Mouse (Mus musculus) liver, embryonic 11.5 days (tissue): ENCODE results near the gene Flcn. TPM values are rescaled to one million over a fixed set of nuclear protein-coding genes. Genes with fewer than 3 reads are reported as not detected.

Experiments used
- ATAC-seq: fragments of 200-750 bp; cut with Nextera tagmentation; replicated peaks from 2 replicates; pipeline ENCODE4 v1.8.0; 2017; ENCODE audit warnings: moderate number of reproducible peaks, mild to moderate bottlenecking, moderate TSS enrichment, moderate library complexity; ENCODE audit not compliant: low FRiP score
- DNase-seq: peaks from one replicate; pipeline ENCODE4 v3.0.0-alpha.2; 2017; ENCODE audit warnings: low spot score
- H3K27ac ChIP-seq: fragments of 300-500 bp; sonication (generic); 2 replicates; pipeline ENCODE4 v1.5.1; 2014; ENCODE audit warnings: mild to moderate bottlenecking, low read depth, low read length, control low read depth
- H3K27me3 ChIP-seq: fragments of 300-500 bp; sonication (generic); replicated peaks from 2 replicates; pipeline ENCODE4 v1.6.1; 2014; ENCODE audit warnings: low read length, mixed read lengths; ENCODE audit not compliant: control insufficient read depth, insufficient read depth
- H3K36me3 ChIP-seq: fragments of 300-500 bp; sonication (generic); 2 replicates; pipeline ENCODE4 v1.6.1; 2014; ENCODE audit warnings: mild to moderate bottlenecking, low read length, moderate library complexity, mixed read lengths; ENCODE audit not compliant: control insufficient read depth, insufficient read depth
- H3K4me1 ChIP-seq: fragments of 300-500 bp; sonication (generic); replicated peaks from 2 replicates; pipeline ENCODE4 v1.6.1; 2014; ENCODE audit warnings: low read length, mixed read lengths; ENCODE audit not compliant: control insufficient read depth, insufficient read depth
- H3K4me2 ChIP-seq: fragments of 300-500 bp; sonication (generic); 2 replicates; pipeline ENCODE4 v1.6.1; 2014; ENCODE audit warnings: mild to moderate bottlenecking, control low read depth, moderate library complexity
- H3K4me3 ChIP-seq: fragments of 300-500 bp; sonication (generic); 2 replicates; pipeline ENCODE4 v1.5.1; 2014; ENCODE audit warnings: low read depth, low read length, control low read depth
- H3K9ac ChIP-seq: fragments of 300-500 bp; sonication (generic); 2 replicates; pipeline ENCODE4 v1.6.1; 2014; ENCODE audit warnings: low read depth, low read length, control low read depth
- H3K9me3 ChIP-seq: fragments of 300-500 bp; sonication (generic); 2 replicates; pipeline ENCODE4 v1.6.1; 2016; ENCODE audit warnings: low read length, inconsistent platforms, mixed read lengths; ENCODE audit not compliant: control insufficient read depth
- WGBS: fragments of 180-500 bp; shearing (Covaris S2); extraction: QIAGEN DNeasy Blood & Tissue Kit; methylation state at CpG from one replicate; pipeline ENCODE4 v1.1.7; 2014; 5-methylcytosine and 5-hydroxymethylcytosine counted together
- polyA plus RNA-seq: library from polyadenylated mRNA; unstranded; fragments of >200 nt; fragmentation: Nextera tagmentation; extraction: Ambion mirVana; gene quantifications from 2 replicates; pipeline ENCODE4 v1.2.1, GENCODE M21; 2014

The Flcn gene
- polyA plus RNA-seq, 1 experiment from 2014 or later, result 33.1 TPM

DNA sequence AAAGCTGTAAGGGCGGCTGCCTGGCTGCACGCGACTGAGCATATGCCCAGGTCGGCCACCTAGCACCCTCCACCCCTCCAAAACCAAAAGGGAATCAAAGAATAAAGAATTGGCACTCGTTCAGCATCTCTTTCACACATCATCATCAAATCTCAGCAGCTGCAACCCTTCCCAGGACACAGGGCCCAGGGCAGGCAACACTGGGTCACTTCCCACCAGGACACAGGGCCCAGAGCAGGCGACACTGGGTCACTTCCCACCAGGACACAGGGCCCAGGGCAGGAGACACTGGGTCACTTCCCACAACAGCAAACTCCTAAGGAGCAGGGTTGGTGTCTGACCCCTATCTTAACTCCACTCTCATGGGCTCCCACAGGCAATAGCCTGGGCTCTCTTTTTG is 16.4 kb downstream of the Flcn start:
- Histone ChIP-seq H3K4me1 (no peaks in the 10 kb centered on the region), H3K27me3 (no peaks in the 10 kb centered on the region), H3K9me3 (no peaks in the 10 kb centered on the region), H3K4me2 (no peak overlapping the region), H3K36me3 (peaks cover 34% of the 10 kb centered on the region), H3K9ac (no peak overlapping the region), H3K4me3 (no peak overlapping the region), H3K27ac (no peak overlapping the region)
- WGBS, result 92% methylated on average over 6 of the region's 6 CpGs
- no peak for DNase-seq
- ATAC-seq, result no peak

DNA sequence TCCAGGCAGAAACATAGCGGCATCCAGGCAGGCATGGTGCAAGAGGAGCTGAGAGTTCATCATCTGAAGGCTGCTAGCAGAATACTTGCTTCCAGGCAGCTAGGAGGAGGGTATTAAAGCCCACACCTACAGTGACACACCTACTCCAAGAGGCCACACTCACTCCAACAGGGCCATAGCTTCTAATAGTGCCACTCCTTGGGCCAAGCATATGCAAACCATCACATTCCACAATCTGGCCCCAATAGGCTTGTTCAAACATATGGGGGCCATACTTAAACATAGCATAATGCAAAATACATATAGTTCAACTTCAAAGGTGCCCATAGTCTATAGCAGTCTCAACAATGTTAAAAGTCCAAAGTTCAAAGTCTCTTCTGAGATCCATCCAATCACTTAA is 20.5 kb downstream of the Flcn start:
- Histone ChIP-seq H3K27me3 (no peaks in the 10 kb centered on the region; the same call in 1 of the 2 replicates), H3K27ac (no peak overlapping the region), H3K4me2 (no peak overlapping the region), H3K9ac (no peak overlapping the region), H3K4me1 (peaks cover 6% of the 10 kb centered on the region), H3K4me3 (no peak overlapping the region), H3K36me3 (peaks cover 14% of the 10 kb centered on the region), H3K9me3 (no peaks in the 10 kb centered on the region)
- DNase-seq (no peak), ATAC-seq (no peak)
- 84% methylated on average over 1 of the region's 1 CpGs for WGBS

DNA sequence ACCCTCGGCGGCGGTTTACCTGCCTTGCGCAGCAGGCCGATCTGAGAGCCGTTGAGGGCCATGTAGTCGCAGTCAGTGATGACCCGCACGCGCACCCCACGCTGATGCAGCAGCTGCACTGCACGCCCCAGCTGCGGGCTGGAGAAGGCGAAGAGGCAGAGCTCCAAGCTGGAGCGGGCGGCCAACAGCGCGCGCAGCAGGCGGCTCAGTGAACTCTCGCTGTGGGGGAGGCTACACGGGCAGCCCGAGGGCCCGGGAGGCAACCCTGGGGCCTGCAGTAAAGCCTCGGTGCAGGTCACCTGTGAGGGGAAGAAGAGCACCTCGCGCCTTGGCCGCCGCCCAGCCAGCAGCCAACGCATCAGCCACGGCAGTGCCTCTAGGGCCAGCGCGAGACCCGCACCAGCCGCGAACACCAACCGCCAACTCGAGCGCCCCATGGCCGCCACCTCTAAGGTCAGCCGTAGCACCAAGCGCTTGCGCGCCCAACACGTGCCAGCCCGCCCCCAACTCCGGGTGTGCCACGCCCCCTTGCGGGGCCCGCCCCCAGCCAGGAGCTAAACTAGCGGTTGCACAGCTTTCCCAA is 22.5 kb downstream of the Flcn start, which contains the start of gene Pld6:
Gene Pld6 (minus strand): TSS at position 447 of the 583 bp plus-strand sequence.
- H3K4me3 ChIP-seq, result peak within 1 kb of the TSS; percentile 61
- H3K36me3 ChIP-seq, result peaks cover 3% of the 10 kb centered on the region
- no peaks in the 10 kb centered on the region for H3K9me3 ChIP-seq
- DNase-seq, result peak; percentile 82
- ATAC-seq, result peak; percentile 89
- 1% methylated on average over 51 of the region's 51 CpGs for WGBS
- peak within 1 kb of the TSS; percentile 99 for H3K4me2 ChIP-seq
- H3K4me1 ChIP-seq, result peaks cover 6% of the 10 kb centered on the region
- no peaks in the 10 kb centered on the region; the same call in 1 of the 2 replicates for H3K27me3 ChIP-seq
- H3K9ac ChIP-seq, result peak within 1 kb of the TSS; percentile 57
- H3K27ac ChIP-seq, result no peak within 1 kb of the TSS

DNA sequence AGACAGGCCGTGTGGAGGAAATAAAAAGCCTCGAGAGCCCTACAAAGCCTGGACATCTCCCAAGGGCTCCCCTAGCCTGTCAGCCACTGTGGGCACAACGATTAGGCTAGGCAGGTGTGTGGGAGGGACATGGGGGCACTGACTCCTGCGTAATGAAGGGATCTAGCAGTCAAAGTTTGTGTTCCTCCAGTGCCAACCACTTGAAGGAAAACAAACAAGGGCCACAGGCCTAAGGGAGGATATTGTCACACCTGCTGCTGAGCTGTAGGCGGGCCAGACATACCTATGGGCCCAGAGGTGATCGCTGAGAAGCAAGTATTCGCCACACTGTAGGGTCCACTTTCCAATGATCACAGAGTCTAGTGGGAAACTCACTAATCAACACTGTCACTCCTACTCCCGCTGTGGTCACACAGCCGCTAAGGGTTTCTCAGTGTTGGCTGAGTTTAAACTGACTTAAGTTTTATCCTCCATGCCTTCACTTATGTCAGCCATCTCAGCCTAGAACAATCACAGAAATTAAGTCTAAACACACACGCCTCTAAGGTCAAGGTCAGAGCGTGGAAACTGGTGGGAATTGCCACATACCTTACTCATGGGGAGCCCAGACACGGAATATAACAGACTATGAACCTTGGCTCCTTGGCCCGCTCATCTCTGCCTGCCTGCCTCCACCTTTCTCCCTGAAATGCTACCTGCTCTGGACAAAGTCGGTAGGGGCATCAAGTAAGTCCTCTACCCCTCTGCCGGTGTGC is 23.2 kb downstream of the Flcn start:
- Histone ChIP-seq H3K27ac (no peak overlapping the region), H3K9me3 (no peaks in the 10 kb centered on the region), H3K36me3 (no peaks in the 10 kb centered on the region; the same call in 1 of the 2 replicates), H3K4me3 (peak overlapping the region; percentile 61), H3K4me2 (peak overlapping the region; percentile 99), H3K27me3 (no peaks in the 10 kb centered on the region; the same call in 1 of the 2 replicates), H3K9ac (peak overlapping the region; percentile 57), H3K4me1 (peaks cover 6% of the 10 kb centered on the region)
- ATAC-seq, result no peak
- 47% methylated on average over 15 of the region's 15 CpGs for WGBS
- peak; percentile 44 for DNase-seq

DNA sequence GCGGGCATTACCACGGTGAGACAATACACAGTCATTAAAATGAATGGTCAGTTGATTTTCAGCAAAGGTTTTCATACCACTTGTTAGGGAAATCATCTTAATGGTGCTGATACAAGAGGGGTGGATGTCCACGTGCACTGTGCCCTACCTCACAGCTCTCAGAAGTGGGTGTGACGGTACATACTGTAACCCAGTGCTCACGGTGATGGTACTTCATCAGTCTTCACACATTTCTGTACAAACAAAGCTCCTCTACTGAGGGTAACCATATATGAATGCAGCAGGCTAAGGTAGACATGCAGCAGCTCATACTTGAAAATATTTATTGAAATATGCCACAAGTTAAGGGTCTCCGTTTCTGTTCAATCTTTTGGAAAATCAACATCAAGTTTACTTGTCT is 26.2 kb downstream of the Flcn start:
- Histone ChIP-seq H3K27ac (no peak overlapping the region), H3K27me3 (no peaks in the 10 kb centered on the region; the same call in 1 of the 2 replicates), H3K9me3 (no peaks in the 10 kb centered on the region), H3K4me3 (no peak overlapping the region), H3K4me2 (no peak overlapping the region), H3K36me3 (no peaks in the 10 kb centered on the region), H3K9ac (no peak overlapping the region), H3K4me1 (peaks cover 6% of the 10 kb centered on the region)
- ATAC-seq, result no peak
- 86% methylated on average over 6 of the region's 6 CpGs for WGBS
- no peak for DNase-seq

DNA sequence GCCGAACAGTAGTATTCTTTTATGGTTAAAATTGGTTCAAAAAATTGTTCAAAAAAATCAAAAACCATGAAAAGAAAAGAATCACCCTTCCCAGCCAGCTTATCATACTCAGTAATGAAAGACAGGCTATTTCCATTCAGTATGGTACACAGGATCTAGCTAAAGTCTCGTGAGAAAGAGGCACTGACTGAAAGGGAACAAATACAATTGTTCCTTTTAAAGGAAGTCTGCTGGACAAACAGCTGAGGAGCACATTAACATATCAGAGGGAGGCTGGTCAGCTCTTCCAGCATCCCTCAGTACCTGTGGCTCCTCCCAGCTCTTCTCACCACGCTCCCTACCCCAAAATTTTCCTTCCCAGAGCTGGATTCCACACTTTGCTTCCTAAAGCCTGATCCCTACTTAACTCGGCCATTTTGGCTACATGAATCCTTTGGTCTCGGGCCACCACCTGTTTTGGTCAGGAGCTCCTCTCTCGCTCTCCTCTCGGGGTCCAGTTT is 27.7 kb downstream of the Flcn start:
- H3K4me1 ChIP-seq, result peaks cover 6% of the 10 kb centered on the region
- 83% methylated on average over 7 of the region's 7 CpGs for WGBS
- H3K4me3 ChIP-seq, result no peak overlapping the region
- no peaks in the 10 kb centered on the region for H3K9me3 ChIP-seq
- H3K36me3 ChIP-seq, result peaks cover 3% of the 10 kb centered on the region; the same call in 1 of the 2 replicates
- no peak for DNase-seq
- no peak overlapping the region for H3K4me2 ChIP-seq
- no peak for ATAC-seq
- no peak overlapping the region for H3K9ac ChIP-seq
- no peak overlapping the region for H3K27ac ChIP-seq
- no peaks in the 10 kb centered on the region; the same call in 1 of the 2 replicates for H3K27me3 ChIP-seq

DNA sequence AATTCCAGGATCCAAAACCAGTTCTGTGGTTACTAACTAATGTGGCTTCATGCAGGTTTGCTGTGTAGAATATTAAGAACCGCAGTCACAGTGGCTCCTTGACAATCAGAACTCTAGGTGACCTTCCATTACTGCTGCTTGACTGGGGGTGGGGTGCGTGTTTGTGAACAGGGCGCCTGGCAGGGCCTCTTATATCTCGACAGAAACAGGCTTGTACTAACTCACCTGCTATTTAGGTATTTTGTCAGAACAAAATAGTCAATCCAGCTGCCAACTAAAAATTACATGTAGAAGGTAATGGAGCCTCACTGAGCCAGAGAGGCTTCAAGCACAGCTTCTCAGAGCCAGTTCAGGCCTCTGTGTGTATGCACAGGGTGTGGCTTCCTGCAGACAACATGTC is 29.6 kb downstream of the Flcn start:
- ATAC-seq, result no peak
- Histone ChIP-seq H3K9me3 (no peaks in the 10 kb centered on the region), H3K27ac (no peak overlapping the region), H3K4me3 (no peak overlapping the region), H3K4me2 (no peak overlapping the region), H3K4me1 (no peaks in the 10 kb centered on the region; the same call in 1 of the 2 replicates), H3K27me3 (no peaks in the 10 kb centered on the region), H3K36me3 (peaks cover 7% of the 10 kb centered on the region), H3K9ac (no peak overlapping the region)
- WGBS, result 84% methylated on average over 4 of the region's 4 CpGs
- no peak for DNase-seq

DNA sequence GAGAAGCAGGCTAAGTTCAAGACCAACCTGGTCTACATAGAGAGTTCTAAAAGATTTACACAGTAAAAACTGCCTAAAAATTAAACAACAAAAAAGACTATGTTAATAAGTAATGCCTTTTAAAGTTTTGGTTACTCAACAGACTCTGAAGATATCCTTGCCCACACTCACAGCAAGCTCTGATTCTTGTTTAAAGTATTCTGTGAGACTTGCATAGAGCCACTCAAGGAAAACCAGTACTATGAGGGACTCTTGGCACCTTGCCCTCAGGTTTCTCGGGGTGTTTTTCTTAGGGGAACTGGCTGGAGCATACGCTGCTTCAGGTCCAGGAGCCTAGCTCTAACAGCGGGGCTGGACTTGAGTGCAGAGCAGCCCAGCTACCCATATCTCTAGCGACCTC is 30.4 kb downstream of the Flcn start:
- Histone ChIP-seq H3K9ac (no peak overlapping the region), H3K27ac (no peak overlapping the region), H3K9me3 (no peaks in the 10 kb centered on the region), H3K36me3 (peaks cover 7% of the 10 kb centered on the region), H3K4me2 (no peak overlapping the region), H3K27me3 (no peaks in the 10 kb centered on the region), H3K4me3 (no peak overlapping the region), H3K4me1 (no peaks in the 10 kb centered on the region; the same call in 1 of the 2 replicates)
- no peak for ATAC-seq
- 92% methylated on average over 4 of the region's 4 CpGs for WGBS
- DNase-seq, result no peak
